Mouse (Mus musculus): ENCODE results near the gene Slc50a1. TPM values are rescaled to one million over a fixed set of nuclear protein-coding genes. Genes with fewer than 3 reads are reported as not detected.

Slc50a1 gene
- polyA plus RNA-seq, 1 experiment = 264 TPM

DNA sequence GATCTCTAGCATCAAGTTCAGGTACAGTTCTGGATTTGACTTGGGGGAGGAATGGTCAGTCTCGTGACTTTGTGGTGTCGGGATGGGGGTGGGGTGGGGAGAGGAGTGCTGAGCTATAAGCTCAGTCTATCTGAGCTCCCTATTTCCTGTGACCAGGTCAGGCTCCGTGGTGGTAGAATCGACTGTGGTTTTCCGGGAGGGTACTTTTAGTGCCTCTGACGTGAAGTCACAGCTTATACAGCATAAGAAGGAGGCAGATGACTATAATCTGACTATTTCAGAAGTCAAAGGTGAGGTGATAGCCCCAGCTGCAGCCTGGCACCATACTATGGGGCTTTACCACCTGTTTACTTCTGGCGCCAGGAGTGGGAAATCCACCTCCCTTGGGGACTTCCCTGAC lies 39.0 kb downstream of the Slc50a1 start:
- DNase-seq (ENCODE audit: low read depth) = no peak

DNA sequence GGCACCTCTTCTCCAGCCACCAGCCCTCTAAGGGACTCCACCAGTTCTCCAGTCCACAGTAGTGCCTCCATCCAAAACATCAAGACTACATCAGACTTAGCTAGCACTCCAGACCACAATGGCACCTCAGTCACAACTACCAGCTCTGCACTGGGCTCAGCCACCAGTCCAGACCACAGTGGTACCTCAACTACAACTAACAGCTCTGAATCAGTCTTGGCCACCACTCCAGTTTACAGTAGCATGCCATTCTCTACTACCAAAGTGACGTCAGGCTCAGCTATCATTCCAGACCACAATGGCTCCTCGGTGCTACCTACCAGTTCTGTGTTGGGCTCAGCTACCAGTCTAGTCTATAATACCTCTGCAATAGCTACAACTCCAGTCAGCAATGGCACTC lies 39.8 kb downstream of the Slc50a1 start:
- no peak for DNase-seq (ENCODE audit: low read depth)

DNA sequence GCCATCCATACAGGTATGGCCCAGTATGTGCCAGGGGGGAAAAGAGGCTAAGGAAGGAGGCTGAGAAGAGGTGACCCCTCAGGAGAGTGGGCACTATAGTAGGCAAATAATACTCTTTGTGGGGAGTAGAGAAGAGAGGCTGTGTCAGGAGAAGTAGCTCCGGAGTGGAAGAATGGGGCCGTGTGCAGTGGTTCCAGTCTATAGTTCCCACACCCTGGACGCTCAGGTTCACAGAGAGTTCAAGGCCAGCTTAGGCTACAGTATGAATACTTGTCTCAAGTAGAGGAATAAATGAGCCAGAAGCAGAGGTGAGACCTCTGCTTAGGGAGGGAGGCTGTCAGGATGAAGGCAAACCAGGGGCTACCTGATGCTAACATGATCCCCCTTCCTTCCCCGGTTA lies 41.1 kb downstream of the Slc50a1 start:
- no peak for DNase-seq (ENCODE audit: low read depth)

DNA sequence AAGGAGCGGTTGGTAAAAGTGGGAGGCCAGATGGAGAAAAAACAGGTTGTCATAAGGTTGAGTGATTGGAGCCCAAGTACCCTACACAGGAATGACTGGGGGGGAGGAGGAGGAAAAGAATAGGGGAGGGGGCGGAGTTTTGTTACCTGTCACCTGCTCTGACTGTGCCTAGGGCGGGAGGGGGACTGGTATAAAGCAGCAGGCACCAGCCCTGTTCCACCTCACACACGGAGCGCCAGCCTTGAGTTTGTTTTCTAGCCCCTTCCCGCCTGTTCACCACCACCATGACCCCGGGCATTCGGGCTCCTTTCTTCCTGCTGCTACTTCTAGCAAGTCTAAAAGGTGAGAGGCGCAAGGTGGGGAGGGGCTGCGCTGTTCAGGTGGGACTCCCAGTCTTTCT lies 41.5 kb downstream of the Slc50a1 start, which contains the start of gene Muc1:
TSS of gene Muc1 (plus strand) at position 222 of the 400 bp plus-strand sequence.
- no peak for DNase-seq (ENCODE audit: low read depth)

- DNase-seq (ENCODE audit: low read depth) = no peak
Observed at GRCm38 (mm10) chr3:89228180-89228549, 42.2 kb downstream of the Slc50a1 start.

DNA sequence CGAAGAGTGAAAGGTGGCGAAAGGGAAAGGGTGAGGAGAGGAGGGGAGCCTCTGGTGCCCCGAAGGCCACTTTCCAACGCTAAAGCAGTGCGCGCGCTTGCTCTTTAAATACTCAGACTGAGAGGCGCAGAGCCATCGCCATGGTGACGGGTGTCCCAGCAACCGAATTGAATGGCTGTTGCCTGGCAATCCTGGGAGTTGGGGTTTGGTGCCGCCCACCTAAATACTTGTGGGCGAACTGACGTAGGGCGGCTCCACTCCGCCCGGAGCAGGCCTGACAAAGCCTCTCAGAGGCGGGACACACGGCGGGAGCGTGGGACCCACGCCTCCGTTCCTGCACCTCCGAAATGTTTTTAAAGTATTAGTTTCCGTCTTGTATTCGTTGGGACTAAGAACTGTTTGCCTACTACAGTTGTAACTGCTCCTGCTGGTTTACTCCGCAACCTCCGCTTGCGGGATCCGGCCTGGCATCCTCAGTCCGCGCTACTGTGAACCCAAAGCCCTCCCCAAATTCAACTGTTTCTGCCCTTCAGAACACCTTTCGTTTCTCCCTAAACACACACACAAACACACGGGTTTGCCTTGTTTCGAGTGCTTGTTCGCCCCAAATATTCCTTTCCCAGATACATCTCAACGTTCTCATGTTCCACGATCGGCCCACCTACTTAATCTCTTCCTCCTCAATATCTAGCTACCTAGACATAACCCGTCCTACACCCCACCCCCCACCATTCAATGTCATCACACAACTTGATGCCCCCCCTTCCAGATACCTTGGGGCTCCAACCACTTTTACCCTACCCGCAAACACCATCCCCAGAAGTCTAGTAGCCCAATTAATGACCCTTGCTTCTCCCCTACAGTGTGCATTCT lies 42.8 kb downstream of the Slc50a1 start:
- no peak for DNase-seq (ENCODE audit: low read depth)

- no peak for DNase-seq (ENCODE audit: low read depth)
Observed at GRCm38 (mm10) chr3:89226900-89227299, 43.5 kb downstream of the Slc50a1 start, which contains the start of gene Mtx1. TSS of gene Mtx1 (minus strand) at chr3:89227088.

GRCm38 (mm10) chr3:89226361-89226760 lies 44.0 kb downstream of the Slc50a1 start:
- DNase-seq (ENCODE audit: low read depth) = no peak

- no peak for DNase-seq (ENCODE audit: low read depth)
Observed at GRCm38 (mm10) chr3:89225918-89226317, 44.5 kb downstream of the Slc50a1 start.

DNA sequence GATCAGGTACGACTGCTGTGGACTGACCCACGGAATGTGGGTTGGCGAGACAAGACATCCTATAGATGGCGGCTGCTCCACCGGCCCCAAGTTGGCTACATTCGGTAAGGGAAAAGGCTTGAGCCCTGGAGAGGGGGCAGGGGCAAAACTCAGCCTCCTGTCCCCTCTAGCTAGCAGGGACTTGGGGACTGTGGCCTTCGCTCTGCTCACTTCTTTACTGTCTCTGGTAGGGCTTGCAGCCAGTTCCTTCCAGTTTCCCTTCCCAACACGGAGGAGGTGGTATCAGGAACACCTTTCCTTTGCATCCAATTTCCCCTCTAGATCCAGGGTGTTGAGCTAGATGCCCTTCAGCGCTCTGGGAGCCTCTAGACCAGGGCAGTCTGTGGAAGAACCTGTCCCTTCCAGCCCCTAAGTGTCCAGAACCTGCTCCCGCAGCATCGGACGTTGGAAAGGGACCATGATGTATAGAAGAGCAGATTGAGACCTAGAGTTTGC lies 45.0 kb downstream of the Slc50a1 start:
- no peak for DNase-seq (ENCODE audit: low read depth)

DNA sequence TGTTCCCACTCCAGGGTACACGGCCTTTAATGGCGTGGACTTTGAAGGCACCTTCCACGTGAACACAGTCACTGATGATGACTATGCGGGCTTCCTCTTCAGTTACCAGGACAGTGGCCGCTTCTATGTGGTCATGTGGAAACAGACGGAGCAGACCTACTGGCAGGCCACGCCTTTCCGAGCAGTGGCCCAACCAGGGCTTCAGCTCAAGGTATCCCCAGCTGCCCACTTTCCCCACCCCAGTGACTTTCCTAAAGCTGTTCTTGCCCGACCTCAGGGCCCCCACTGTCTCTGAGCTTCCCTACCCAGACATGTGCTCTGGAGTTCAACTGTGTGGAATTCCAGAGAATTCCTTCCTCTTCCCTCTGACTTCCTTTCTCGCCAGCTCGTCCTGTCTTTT lies 45.6 kb downstream of the Slc50a1 start:
- DNase-seq (ENCODE audit: low read depth) = no peak

DNA sequence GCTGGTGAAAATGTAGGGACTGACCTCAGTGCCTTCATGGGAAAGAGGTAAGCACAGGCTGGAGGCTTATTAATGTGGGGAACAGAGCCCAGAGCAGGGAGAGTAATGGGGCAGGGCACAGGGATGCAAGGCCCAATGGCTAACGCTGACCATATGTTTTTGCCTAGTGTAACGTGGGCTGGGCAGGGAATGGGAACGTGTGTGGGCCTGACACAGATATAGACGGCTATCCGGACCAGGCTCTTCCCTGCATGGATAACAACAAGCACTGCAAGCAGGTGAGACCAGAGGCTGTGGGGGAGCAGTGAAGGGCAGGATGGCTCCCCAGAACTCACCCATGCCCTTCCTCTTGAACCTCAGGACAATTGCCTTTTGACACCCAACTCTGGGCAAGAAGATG lies 49.2 kb downstream of the Slc50a1 start:
- no peak for DNase-seq (ENCODE audit: low read depth)

DNA sequence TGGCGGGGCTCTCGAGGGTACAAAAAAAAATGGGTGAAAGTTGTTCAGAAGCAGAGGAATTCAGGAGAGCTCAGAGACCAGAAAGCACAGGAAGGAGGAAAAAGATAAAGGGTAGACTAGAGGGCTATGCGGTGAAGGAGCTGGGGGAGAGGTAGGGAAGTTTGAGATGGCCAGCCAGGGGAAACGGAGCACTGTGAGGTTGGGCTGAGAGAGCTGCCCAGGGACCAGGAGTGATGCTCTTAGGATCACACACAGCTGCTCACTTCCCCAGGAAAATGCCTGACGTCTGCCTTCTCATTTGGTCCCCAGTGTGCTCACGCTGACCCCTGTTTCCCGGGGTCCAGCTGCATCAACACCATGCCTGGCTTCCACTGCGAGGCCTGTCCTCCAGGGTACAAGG lies 50.8 kb downstream of the Slc50a1 start:
- DNase-seq (ENCODE audit: low read depth) = no peak

DNA sequence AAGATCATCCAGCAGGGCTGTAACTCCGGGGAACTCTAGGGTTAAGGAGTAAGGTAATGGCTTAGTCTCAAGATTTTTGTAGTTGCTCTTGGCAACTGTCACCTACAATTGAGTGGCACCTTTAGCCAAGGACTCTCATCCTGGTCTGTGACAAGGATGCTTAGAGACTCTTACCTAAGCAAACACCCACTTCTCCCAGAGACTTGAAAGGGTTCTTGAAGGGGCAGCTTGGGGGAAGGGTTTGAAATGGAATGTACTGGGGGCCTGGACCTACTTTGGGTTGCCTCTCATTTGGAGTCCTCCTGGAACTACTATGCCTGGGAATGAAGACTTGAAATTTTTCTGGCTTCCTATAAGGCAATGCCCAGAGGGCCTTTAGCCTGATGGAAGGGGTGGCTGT lies 52.1 kb downstream of the Slc50a1 start:
- no peak for DNase-seq (ENCODE audit: low read depth)

Other genes starting within 250 kb of the Slc50a1 start
- 38.4 and 45.6 TPM in 2 replicates for gene Rusc1, start 177.3 kb downstream of the Slc50a1 start, polyA plus RNA-seq (2012; rRNA removed)
- gene Gm43738, start 169.5 kb downstream of the Slc50a1 start, polyA plus RNA-seq (2012; rRNA removed) = not detected in 2 replicates
- gene Fdps, start 168.6 kb downstream of the Slc50a1 start, polyA plus RNA-seq (2012; rRNA removed) = 187 and 221 TPM in 2 replicates
- 6.5 and 10.3 TPM in 2 replicates for gene Pklr, start 134.4 kb downstream of the Slc50a1 start, polyA plus RNA-seq (2012; rRNA removed)
- gene Hcn3, start 110.4 kb downstream of the Slc50a1 start, polyA plus RNA-seq (2012; rRNA removed) = 0.77 and 1.1 TPM in 2 replicates
- 67.9 and 68.0 TPM in 2 replicates for gene Clk2, start 105.8 kb downstream of the Slc50a1 start, polyA plus RNA-seq (2012; rRNA removed)
- gene Scamp3, start 93.1 kb downstream of the Slc50a1 start, polyA plus RNA-seq (2012; rRNA removed) = 105 and 120 TPM in 2 replicates
- 12.9 and 14.1 TPM in 2 replicates for gene Fam189b, start 87.4 kb downstream of the Slc50a1 start, polyA plus RNA-seq (2012; rRNA removed)
- gene Gba, start 67.6 kb downstream of the Slc50a1 start, polyA plus RNA-seq (2012; rRNA removed) = 140 and 143 TPM in 2 replicates
- 30.0 and 40.7 TPM in 2 replicates for gene Thbs3, start 55.4 kb downstream of the Slc50a1 start, polyA plus RNA-seq (2012; rRNA removed)
- 150 and 153 TPM in 2 replicates for gene Mtx1, start 43.5 kb downstream of the Slc50a1 start, polyA plus RNA-seq (2012; rRNA removed)
- 0.69 and 1.5 TPM in 2 replicates for gene Muc1, start 41.5 kb downstream of the Slc50a1 start, polyA plus RNA-seq (2012; rRNA removed)
- gene Krtcap2, start 24.6 kb downstream of the Slc50a1 start, polyA plus RNA-seq (2012; rRNA removed) = 120 and 144 TPM in 2 replicates
- 3.0 and 3.3 TPM in 2 replicates for gene Trim46, start 24.3 kb downstream of the Slc50a1 start, polyA plus RNA-seq (2012; rRNA removed)
- gene Dpm3, start 11.2 kb downstream of the Slc50a1 start, polyA plus RNA-seq (2012; rRNA removed) = 481 and 623 TPM in 2 replicates
- 36.7 and 40.9 TPM in 2 replicates for gene Efna1, start 10.6 kb upstream of the Slc50a1 start, polyA plus RNA-seq (2012; rRNA removed)
- gene Efna3, start 52.4 kb upstream of the Slc50a1 start, polyA plus RNA-seq (2012; rRNA removed) = 5.2 and 7.3 TPM in 2 replicates
- gene Efna4, start 67.5 kb upstream of the Slc50a1 start, polyA plus RNA-seq (2012; rRNA removed) = 13.7 and 15.0 TPM in 2 replicates
- 170 and 223 TPM in 2 replicates for gene Adam15, start 79.4 kb upstream of the Slc50a1 start, polyA plus RNA-seq (2012; rRNA removed)
- gene Dcst2, start 91.4 kb upstream of the Slc50a1 start, polyA plus RNA-seq (2012; rRNA removed) = 2.5 and 3.1 TPM in 2 replicates
- gene Dcst1, start 94.7 kb upstream of the Slc50a1 start, polyA plus RNA-seq (2012; rRNA removed) = 3.6 and 4.3 TPM in 2 replicates
- 71.3 and 87.9 TPM in 2 replicates for gene Zbtb7b, start 124.2 kb upstream of the Slc50a1 start, polyA plus RNA-seq (2012; rRNA removed)
- not detected in 2 replicates for gene Lenep, start 132.2 kb upstream of the Slc50a1 start, polyA plus RNA-seq (2012; rRNA removed)
- gene Flad1, start 141.3 kb upstream of the Slc50a1 start, polyA plus RNA-seq (2012; rRNA removed) = 41.9 and 47.7 TPM in 2 replicates
- 51.7 and 55.1 TPM in 2 replicates for gene Cks1b, start 147.8 kb upstream of the Slc50a1 start, polyA plus RNA-seq (2012; rRNA removed)
- gene Shc1, start 147.9 kb upstream of the Slc50a1 start, polyA plus RNA-seq (2012; rRNA removed) = 114 and 118 TPM in 2 replicates
- 38.0 and 43.3 TPM in 2 replicates for gene Pygo2, start 159.6 kb upstream of the Slc50a1 start, polyA plus RNA-seq (2012; rRNA removed)
- gene Pbxip1, start 166.1 kb upstream of the Slc50a1 start, polyA plus RNA-seq (2012; rRNA removed) = 63.7 and 69.4 TPM in 2 replicates
- 75.1 and 82.0 TPM in 2 replicates for gene Pmvk, start 184.0 kb upstream of the Slc50a1 start, polyA plus RNA-seq (2012; rRNA removed)
- 1.5 and 2.6 TPM in 2 replicates for gene Kcnn3, start 249.6 kb upstream of the Slc50a1 start, polyA plus RNA-seq (2012; rRNA removed)

All from gonadal fat pad, adult 2 months (tissue).